8 mouse cellular contexts compared by ENCODE assay signal in genomic region chr7:30698589-30698988, GRCm38 (mm10). TPM values are rescaled to one million over a fixed set of nuclear protein-coding genes. Genes with fewer than 3 reads are reported as not detected.
DNase-seq lines count a peak whose midpoint lies in the region; ATAC-seq and TF ChIP-seq lines count a peak whose summit lies in the region.
"Had no signal": no experiment of that assay in that cellular context is flagged by ENCODE, and none has a peak within 500 bp of the region (broad histone marks: within the 10 kb centered on the region; RNA-seq: fewer than 3 reads in every experiment).

Gene 2200002J24Rik, plus strand, starts transcription at chr7:30698926.

- H3K27ac ChIP-seq in spleen, adult 2 months (ENCODE audit: insufficient read depth, low read length): peak within 1 kb of the TSS; percentile 68
- H3K27ac ChIP-seq in hindbrain, embryonic 12.5 days: no peak within 1 kb of the TSS

- 67% methylated on average over 9 of the region's 9 CpGs for WGBS in spleen, adult 2 months
- WGBS in hindbrain, embryonic 12.5 days: 37% methylated on average over 9 of the region's 9 CpGs

- no peak within 1 kb of the TSS for H3K4me2 ChIP-seq in hindbrain, embryonic 12.5 days (replicated peaks)

- H3K9ac ChIP-seq in hindbrain, embryonic 12.5 days: no peak within 1 kb of the TSS

- TF ChIP-seq POLR2A in spleen, adult 2 months (IDR thresholded peaks at IDR 0.05; ENCODE audit: low read depth, low read length): no peak

- H3K4me3 ChIP-seq in spleen, adult 2 months (ENCODE audit: extremely low read depth, insufficient read depth, insufficient read length): no peak within 1 kb of the TSS
- no peak within 1 kb of the TSS for H3K4me3 ChIP-seq in hindbrain, embryonic 12.5 days

- no peak for TF ChIP-seq CTCF in spleen, adult 2 months (IDR thresholded peaks at IDR 0.05; ENCODE audit: extremely low read depth, insufficient read depth, insufficient read length, insufficient replicate concordance)

- no peak for DNase-seq in spleen, adult 2 months (ENCODE audit: low read depth in 1 of 2, low spot score in 2 of 2)
- DNase-seq in spleen, postnatal 14 days (ENCODE audit: low spot score in 2 of 2): no peak
- DNase-seq in adrenal gland, postnatal 25 days: peak; percentile 79
- peak; percentile 58 for DNase-seq in liver
- DNase-seq in yolk sac, embryonic 10.5 days (ENCODE audit: low spot score): peak; percentile 8
- DNase-seq in right cerebral cortex, postnatal 10 days (ENCODE audit: low spot score in 2 of 2): no peak

- ATAC-seq in hindbrain, embryonic 12.5 days (ENCODE audit: low FRiP score): no peak

- no peaks in the 10 kb centered on the region for H3K27me3 ChIP-seq in spleen, adult 2 months (ENCODE audit: control insufficient read depth, insufficient read depth, low read length)
- H3K27me3 ChIP-seq in hindbrain, embryonic 12.5 days: no peaks in the 10 kb centered on the region

- no peaks in the 10 kb centered on the region for H3K36me3 ChIP-seq in spleen, adult 2 months (ENCODE audit: control insufficient read depth, insufficient read depth, low read length)
- H3K36me3 ChIP-seq in hindbrain, embryonic 12.5 days: no peaks in the 10 kb centered on the region

- no peaks in the 10 kb centered on the region for H3K9me3 ChIP-seq in hindbrain, embryonic 12.5 days (replicated peaks)

- peaks cover 6% of the 10 kb centered on the region; the same call in 1 of the 2 replicates for H3K4me1 ChIP-seq in spleen, adult 2 months (ENCODE audit: control insufficient read depth, insufficient read depth, insufficient read length)
- no peaks in the 10 kb centered on the region for H3K4me1 ChIP-seq in hindbrain, embryonic 12.5 days

RNA-seq across cellular contexts. Expression of gene 2200002J24Rik, which starts in this region (rescaled TPM):
- 0.41 and 0.63 TPM in 2 replicates for polyA plus RNA-seq in spleen, adult 2 months (2012; rRNA removed)
- total RNA-seq in adrenal gland, postnatal 25 days (2021): 5.5 and 11.1 TPM in 2 replicates
- polyA plus RNA-seq in hindbrain, embryonic 12.5 days (2016; fragmentation: Nextera tagmentation; extraction: Ambion mirVana): not detected in 2 replicates
- total RNA-seq: hematopoietic stem cell, adult 5-6 weeks had no signal

Comparison
In these comparisons a context has a peak if more than half of its experiments do, and no peak if none do; other contexts are left out.
1. DNase-seq: peak in adrenal gland, postnatal 25 days (single experiment), liver (single experiment) and yolk sac, embryonic 10.5 days (single experiment); none in spleen, adult 2 months (0 of 2), spleen, postnatal 14 days (0 of 2) and right cerebral cortex, postnatal 10 days (0 of 2).